Mouse (Mus musculus): ENCODE measurements around the gene Ptprq. TPM values are rescaled to one million over a fixed set of nuclear protein-coding genes. Genes with fewer than 3 reads are reported as not detected.

Ptprq gene
- total and polyA plus RNA-seq, 2 experiments from 2014 or later = 0.03 to 0.10 TPM

DNA sequence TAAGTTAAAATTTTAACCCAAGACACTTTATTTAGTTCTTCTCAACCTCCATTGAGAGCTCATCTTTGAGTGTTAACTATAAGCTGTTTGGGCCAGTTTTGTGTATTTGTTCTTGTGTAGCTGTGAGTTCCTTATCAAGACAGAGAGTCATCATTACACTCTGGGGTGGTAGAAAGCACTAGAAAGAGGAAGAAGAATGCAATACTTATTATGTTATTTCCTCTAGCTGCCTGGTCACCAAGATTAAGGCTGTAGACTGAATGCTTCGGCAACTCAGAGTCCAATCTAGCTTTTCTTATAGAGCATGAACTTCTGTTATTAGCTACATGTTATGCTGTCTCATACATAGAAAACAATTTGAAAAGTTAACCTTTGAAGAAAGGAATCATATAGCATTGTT, 223.4 kb downstream of the Ptprq start:
- no peak overlapping the region for H3K4me3 ChIP-seq (ENCODE audit: low read length)
- ATAC-seq = no peak
- no peaks in the 10 kb centered on the region for H3K4me1 ChIP-seq (ENCODE audit: insufficient read depth, low read length)
- H3K9me3 ChIP-seq (ENCODE audit: low read length) = no peaks in the 10 kb centered on the region
- no peak overlapping the region for H3K4me2 ChIP-seq (ENCODE audit: low read depth, low read length)
- no peak overlapping the region for H3K9ac ChIP-seq (replicated peaks; ENCODE audit: low read length)
- no peak for DNase-seq (ENCODE audit: low spot score)
- no peaks in the 10 kb centered on the region for H3K36me3 ChIP-seq (ENCODE audit: insufficient read depth, low read length)
- H3K27me3 ChIP-seq (ENCODE audit: insufficient read depth, low read length) = no peaks in the 10 kb centered on the region
- TF ChIP-seq CTCF (IDR thresholded peaks at IDR 0.05; ENCODE audit: low read depth) = no peak
- H3K27ac ChIP-seq = no peak overlapping the region
- 90% methylated on average over 1 of the region's 1 CpGs for WGBS

DNA sequence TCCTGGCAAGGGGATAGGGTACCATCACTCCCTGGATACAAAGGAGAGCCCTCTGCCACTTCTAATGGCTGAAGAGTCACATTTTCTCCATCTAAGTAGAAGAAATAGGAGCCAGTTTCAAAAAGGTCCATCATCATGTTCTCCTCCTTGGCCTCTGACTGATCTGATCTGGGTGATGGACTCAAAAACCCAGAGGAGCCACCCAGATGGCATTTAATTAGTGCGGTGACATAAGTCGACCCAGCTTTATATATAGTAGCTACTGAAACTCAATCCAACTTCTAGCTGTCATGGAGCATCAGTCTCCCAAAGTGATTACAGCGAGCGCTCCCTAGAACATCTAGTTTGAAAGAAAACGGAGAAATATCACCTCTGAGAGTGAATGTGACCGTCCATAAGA, 225.3 kb downstream of the Ptprq start, which contains the start of gene Myf6:
Gene Myf6, minus strand, starts transcription at position 170 of the 400 bp plus-strand sequence.
- no peak for DNase-seq (ENCODE audit: low spot score)
- no peak for TF ChIP-seq CTCF (IDR thresholded peaks at IDR 0.05; ENCODE audit: low read depth)
- Histone ChIP-seq H3K27ac (no peak within 1 kb of the TSS), H3K4me2 (ENCODE audit: low read depth, low read length) (peak within 1 kb of the TSS; percentile 49), H3K27me3 (ENCODE audit: insufficient read depth, low read length) (no peaks in the 10 kb centered on the region), H3K4me3 (ENCODE audit: low read length) (peak within 1 kb of the TSS; percentile 24; the same call in 1 of the 2 replicates), H3K9ac (replicated peaks; ENCODE audit: low read length) (no peak within 1 kb of the TSS), H3K9me3 (ENCODE audit: low read length) (no peaks in the 10 kb centered on the region), H3K4me1 (ENCODE audit: insufficient read depth, low read length) (no peaks in the 10 kb centered on the region), H3K36me3 (ENCODE audit: insufficient read depth, low read length) (no peaks in the 10 kb centered on the region)
- WGBS = 86% methylated on average over 6 of the region's 6 CpGs
- no peak for ATAC-seq

GRCm38 (mm10) chr10:107493580-107494474, 226.0 kb downstream of the Ptprq start:
- H3K27me3 ChIP-seq (ENCODE audit: insufficient read depth, low read length) = no peaks in the 10 kb centered on the region
- H3K4me1 ChIP-seq (ENCODE audit: insufficient read depth, low read length) = no peaks in the 10 kb centered on the region
- peak overlapping the region; percentile 49 for H3K4me2 ChIP-seq (ENCODE audit: low read depth, low read length)
- H3K9ac ChIP-seq (replicated peaks; ENCODE audit: low read length) = no peak overlapping the region
- no peaks in the 10 kb centered on the region for H3K36me3 ChIP-seq (ENCODE audit: insufficient read depth, low read length)
- no peaks in the 10 kb centered on the region for H3K9me3 ChIP-seq (ENCODE audit: low read length)
- H3K27ac ChIP-seq = no peak overlapping the region
- H3K4me3 ChIP-seq (ENCODE audit: low read length) = peak overlapping the region; percentile 24
- DNase-seq (ENCODE audit: low spot score) = no peak
- WGBS = 43% methylated on average over 20 of the region's 20 CpGs
- no peak for TF ChIP-seq CTCF (IDR thresholded peaks at IDR 0.05; ENCODE audit: low read depth)
- ATAC-seq = 0 out of 2 replicates have a peak, but pooled peaks have one; percentile 4

DNA sequence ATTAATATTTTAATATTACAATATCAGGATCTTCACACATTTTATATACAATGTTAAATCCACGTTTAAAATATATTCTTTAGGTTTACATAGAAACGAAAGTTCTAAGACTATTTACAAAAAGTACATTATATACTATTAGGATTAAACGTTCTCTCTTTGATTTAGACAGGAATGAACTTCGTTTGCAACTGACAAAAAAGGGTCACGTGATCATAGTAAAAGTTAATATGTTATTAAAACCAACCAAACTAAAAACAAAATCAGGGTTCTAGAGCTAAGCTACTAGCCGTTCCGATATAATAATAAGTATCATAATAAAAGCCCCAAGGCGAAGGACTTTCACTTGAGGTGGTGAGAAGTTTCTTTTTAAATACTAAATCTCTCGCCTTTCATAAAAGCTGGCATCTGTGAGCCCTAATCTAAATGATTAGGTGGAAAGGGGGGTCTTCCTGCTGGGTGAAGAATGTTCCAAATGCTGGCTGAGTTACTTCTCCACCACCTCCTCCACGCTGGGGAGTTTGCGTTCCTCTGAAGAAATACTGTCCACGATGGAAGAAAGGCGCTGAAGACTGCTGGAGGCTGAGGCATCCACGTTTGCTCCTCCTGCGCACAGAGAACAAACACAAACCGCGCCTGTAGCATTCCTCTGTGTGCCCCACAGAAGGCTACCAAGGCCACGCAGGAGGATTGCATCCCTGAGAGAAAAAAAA, 226.8 kb downstream of the Ptprq start:
- H3K9me3 ChIP-seq (ENCODE audit: low read length) = no peaks in the 10 kb centered on the region
- no peak overlapping the region for H3K9ac ChIP-seq (replicated peaks; ENCODE audit: low read length)
- no peaks in the 10 kb centered on the region for H3K27me3 ChIP-seq (ENCODE audit: insufficient read depth, low read length)
- H3K4me2 ChIP-seq (ENCODE audit: low read depth, low read length) = peak overlapping the region; percentile 49
- ATAC-seq = no peak
- H3K36me3 ChIP-seq (ENCODE audit: insufficient read depth, low read length) = no peaks in the 10 kb centered on the region
- WGBS = 41% methylated on average over 18 of the region's 18 CpGs
- H3K4me3 ChIP-seq (ENCODE audit: low read length) = peak overlapping the region; percentile 24
- no peak for TF ChIP-seq CTCF (IDR thresholded peaks at IDR 0.05; ENCODE audit: low read depth)
- no peaks in the 10 kb centered on the region for H3K4me1 ChIP-seq (ENCODE audit: insufficient read depth, low read length)
- no peak overlapping the region for H3K27ac ChIP-seq
- no peak for DNase-seq (ENCODE audit: low spot score)

DNA sequence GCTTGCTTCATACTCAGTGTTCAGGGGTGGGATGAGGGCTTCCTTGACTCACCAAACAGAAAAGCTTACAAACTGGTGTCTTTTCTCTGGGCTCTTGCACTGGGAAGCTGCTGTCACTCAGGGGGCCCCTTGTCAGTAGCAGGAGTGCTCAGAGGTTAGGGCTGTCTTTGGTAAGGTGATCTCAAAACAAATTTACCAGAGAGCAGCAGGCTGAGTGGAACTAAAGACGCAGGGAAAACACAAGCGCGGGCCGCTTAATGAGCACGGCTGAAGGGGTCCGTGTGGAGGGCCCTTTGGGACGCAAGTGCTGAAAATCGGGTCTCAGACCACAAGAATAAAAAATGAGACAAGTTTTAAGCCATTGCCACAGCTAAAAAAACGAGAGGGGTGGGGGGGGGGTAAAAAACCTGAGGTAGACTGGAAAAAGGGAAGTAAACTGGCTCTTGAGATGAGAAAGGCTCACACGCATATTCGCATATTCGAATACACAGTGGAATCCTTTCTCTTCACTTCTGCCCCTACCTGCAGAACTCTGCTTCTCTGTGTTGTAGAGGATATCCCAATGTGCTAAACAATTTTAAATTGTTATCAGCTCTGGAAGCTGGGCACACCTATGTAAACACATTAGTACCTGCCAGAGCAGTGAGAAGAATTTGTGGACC, 231.1 kb downstream of the Ptprq start:
- no peak overlapping the region for H3K4me3 ChIP-seq (ENCODE audit: low read length)
- H3K9me3 ChIP-seq (ENCODE audit: low read length) = no peaks in the 10 kb centered on the region
- H3K27ac ChIP-seq = no peak overlapping the region
- WGBS = 30% methylated on average over 12 of the region's 12 CpGs
- TF ChIP-seq CTCF (IDR thresholded peaks at IDR 0.05; ENCODE audit: low read depth) = no peak
- H3K36me3 ChIP-seq (ENCODE audit: insufficient read depth, low read length) = no peaks in the 10 kb centered on the region
- H3K4me2 ChIP-seq (ENCODE audit: low read depth, low read length) = no peak overlapping the region
- H3K4me1 ChIP-seq (ENCODE audit: insufficient read depth, low read length) = no peaks in the 10 kb centered on the region
- ATAC-seq (no peak), DNase-seq (ENCODE audit: low spot score) (no peak)
- H3K27me3 ChIP-seq (ENCODE audit: insufficient read depth, low read length) = no peaks in the 10 kb centered on the region
- H3K9ac ChIP-seq (replicated peaks; ENCODE audit: low read length) = no peak overlapping the region

DNA sequence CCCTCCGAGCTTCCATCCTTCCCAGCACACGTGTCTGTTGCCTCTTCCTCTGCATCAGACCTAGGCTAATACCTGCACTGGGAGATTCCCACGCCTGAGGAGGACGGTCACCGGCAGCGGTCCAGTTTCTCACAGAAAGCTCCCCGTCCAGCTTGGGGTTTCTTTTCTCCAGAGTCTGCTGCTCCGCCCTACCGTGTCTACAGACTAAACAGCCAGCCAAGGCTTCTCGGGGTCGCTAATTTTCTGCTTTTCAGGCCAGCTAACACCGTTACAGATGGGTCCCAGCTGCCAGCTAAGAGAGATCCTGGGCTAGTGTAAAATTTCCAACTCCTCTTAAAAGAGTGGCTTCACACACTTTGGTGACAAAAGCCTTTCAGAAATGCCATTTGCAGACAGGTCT, 233.1 kb downstream of the Ptprq start:
- no peak for ATAC-seq
- 66% methylated on average over 12 of the region's 12 CpGs for WGBS
- H3K4me2 ChIP-seq (ENCODE audit: low read depth, low read length) = no peak overlapping the region
- no peak overlapping the region for H3K9ac ChIP-seq (replicated peaks; ENCODE audit: low read length)
- no peak for DNase-seq (ENCODE audit: low spot score)
- H3K27me3 ChIP-seq (ENCODE audit: insufficient read depth, low read length) = no peaks in the 10 kb centered on the region
- H3K9me3 ChIP-seq (ENCODE audit: low read length) = no peaks in the 10 kb centered on the region
- H3K4me1 ChIP-seq (ENCODE audit: insufficient read depth, low read length) = no peaks in the 10 kb centered on the region
- no peak for TF ChIP-seq CTCF (IDR thresholded peaks at IDR 0.05; ENCODE audit: low read depth)
- no peak overlapping the region for H3K4me3 ChIP-seq (ENCODE audit: low read length)
- H3K27ac ChIP-seq = no peak overlapping the region
- no peaks in the 10 kb centered on the region for H3K36me3 ChIP-seq (ENCODE audit: insufficient read depth, low read length)

Data from hindbrain, postnatal 0 days (tissue).